Mouse (Mus musculus): ENCODE data around the gene Atg7. TPM values are rescaled to one million over a fixed set of nuclear protein-coding genes. Genes with fewer than 3 reads are reported as not detected.
A peak's percentile ranks its signal among the peaks of the same experiment; 100 is the strongest.

Atg7 gene
- polyA plus RNA-seq, 1 experiment from 2014 or later, result 17.2 TPM

DNA sequence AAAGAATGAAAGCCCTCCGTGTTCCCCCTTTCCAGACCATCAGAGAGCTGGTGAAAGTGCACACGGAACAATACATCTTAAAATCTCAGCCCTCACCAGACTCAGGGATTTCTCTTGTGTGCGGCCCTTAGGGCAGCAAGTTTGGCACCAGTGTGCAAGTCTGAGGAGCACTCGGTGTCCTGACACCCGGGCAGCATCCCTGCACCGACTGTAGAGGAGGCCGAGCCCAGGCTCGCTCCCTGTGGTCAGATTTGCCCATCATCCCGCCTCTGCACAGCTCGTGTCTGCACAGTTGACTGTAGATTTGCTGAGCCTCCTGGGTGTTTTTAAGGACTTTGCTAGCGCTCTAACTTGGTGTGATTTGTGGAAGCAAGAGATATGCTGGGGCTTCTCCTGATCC lies 94.3 kb downstream of the Atg7 start:
- no peak overlapping the region; the same call in 1 of the 2 replicates for H3K9ac ChIP-seq (ENCODE audit: low read depth, low read length)
- no peak overlapping the region for H3K4me2 ChIP-seq (ENCODE audit: low read length)
- H3K4me3 ChIP-seq (ENCODE audit: low read depth, low read length), result no peak overlapping the region
- no peaks in the 10 kb centered on the region for H3K27me3 ChIP-seq (ENCODE audit: control insufficient read depth, insufficient read depth, low read depth, low read length)
- 79% methylated on average over 11 of the region's 11 CpGs for WGBS
- no peaks in the 10 kb centered on the region for H3K36me3 ChIP-seq (ENCODE audit: control insufficient read depth, insufficient read depth, low read length)
- H3K27ac ChIP-seq (ENCODE audit: low read length), result no peak overlapping the region
- H3K9me3 ChIP-seq (replicated peaks; ENCODE audit: control insufficient read depth, low read length, poor library complexity, severe bottlenecking), result peaks cover 2% of the 10 kb centered on the region; the same call in 1 of the 2 replicates
- H3K4me1 ChIP-seq (ENCODE audit: control insufficient read depth, insufficient read depth, low read length), result peaks cover 11% of the 10 kb centered on the region
- no peak for ATAC-seq

DNA sequence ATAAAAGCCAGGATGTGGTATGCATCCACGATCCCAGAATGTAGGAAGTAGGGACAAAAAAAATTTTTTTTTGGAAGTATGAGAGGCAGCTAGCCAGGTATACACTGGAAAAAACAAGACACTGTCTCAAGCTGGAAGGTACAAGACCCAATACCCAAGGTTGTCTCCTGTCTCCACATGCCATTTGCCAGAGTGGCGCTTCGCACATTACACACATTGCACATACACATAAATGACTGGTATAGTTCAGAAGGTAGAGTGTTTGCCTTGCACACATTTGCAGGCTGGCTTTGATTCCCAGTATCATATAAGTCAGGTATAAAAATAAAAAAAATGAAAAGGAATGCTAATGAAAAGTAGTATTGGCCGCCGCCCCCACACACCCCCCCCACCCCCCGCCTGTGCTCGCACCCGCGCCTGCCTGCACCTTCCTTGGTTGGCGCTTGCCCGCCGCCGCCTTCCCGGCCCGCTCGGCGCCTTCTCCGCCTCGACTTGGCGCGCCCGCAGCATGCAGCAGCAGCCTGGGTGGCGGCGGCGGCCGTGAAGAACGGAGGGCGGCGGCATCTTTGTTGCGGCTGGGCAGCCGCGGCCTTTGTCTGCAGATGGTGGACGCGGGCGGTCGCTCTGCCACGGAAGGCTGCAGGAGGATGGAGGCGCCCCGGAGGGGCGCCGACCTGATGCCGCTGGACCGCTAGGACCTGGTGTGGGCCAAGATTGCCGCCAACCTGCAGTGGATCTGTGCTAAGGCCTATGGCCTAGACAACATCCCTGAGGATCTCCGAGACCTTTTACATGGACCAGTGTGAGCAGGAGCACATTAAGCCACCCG lies 95.2 kb downstream of the Atg7 start:
- Histone ChIP-seq H3K4me1 (ENCODE audit: control insufficient read depth, insufficient read depth, low read length) (peaks cover 11% of the 10 kb centered on the region), H3K4me2 (ENCODE audit: low read length) (peak overlapping the region; percentile 70), H3K9ac (ENCODE audit: low read depth, low read length) (peak overlapping the region; percentile 73), H3K27ac (ENCODE audit: low read length) (peak overlapping the region; percentile 31; the same call in 1 of the 2 replicates), H3K4me3 (ENCODE audit: low read depth, low read length) (peak overlapping the region; percentile 34), H3K36me3 (ENCODE audit: control insufficient read depth, insufficient read depth, low read length) (no peaks in the 10 kb centered on the region), H3K27me3 (ENCODE audit: control insufficient read depth, insufficient read depth, low read depth, low read length) (no peaks in the 10 kb centered on the region), H3K9me3 (replicated peaks; ENCODE audit: control insufficient read depth, low read length, poor library complexity, severe bottlenecking) (peaks cover 2% of the 10 kb centered on the region; the same call in 1 of the 2 replicates)
- 14% methylated on average over 37 of the region's 46 CpGs for WGBS
- ATAC-seq, result peak; percentile 79

DNA sequence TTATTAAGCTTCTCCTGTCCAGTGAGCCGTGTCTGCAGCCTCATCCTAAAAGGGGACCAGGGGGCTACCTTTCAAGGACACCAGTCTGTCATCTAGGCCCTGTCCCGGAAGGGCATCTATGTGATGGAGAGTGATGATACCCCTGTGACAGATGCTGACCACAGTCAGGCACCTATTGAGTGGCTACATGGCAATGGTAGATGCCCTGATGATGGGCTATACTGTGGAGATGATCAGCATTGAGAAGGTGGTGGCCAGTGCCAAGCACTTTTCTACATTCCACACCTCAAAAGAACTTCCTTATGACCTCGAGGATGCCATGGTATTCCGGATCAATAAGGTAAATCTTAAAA lies 95.8 kb downstream of the Atg7 start:
- no peak overlapping the region for H3K27ac ChIP-seq (ENCODE audit: low read length)
- H3K4me2 ChIP-seq (ENCODE audit: low read length), result peak overlapping the region; percentile 70
- no peaks in the 10 kb centered on the region for H3K36me3 ChIP-seq (ENCODE audit: control insufficient read depth, insufficient read depth, low read length)
- peaks cover 11% of the 10 kb centered on the region for H3K4me1 ChIP-seq (ENCODE audit: control insufficient read depth, insufficient read depth, low read length)
- peaks cover 2% of the 10 kb centered on the region; the same call in 1 of the 2 replicates for H3K9me3 ChIP-seq (replicated peaks; ENCODE audit: control insufficient read depth, low read length, poor library complexity, severe bottlenecking)
- peak; percentile 46 for ATAC-seq
- WGBS, result 80% methylated on average over 4 of the region's 4 CpGs
- H3K9ac ChIP-seq (ENCODE audit: low read depth, low read length), result peak overlapping the region; percentile 73; the same call in 1 of the 2 replicates
- no peaks in the 10 kb centered on the region for H3K27me3 ChIP-seq (ENCODE audit: control insufficient read depth, insufficient read depth, low read depth, low read length)
- H3K4me3 ChIP-seq (ENCODE audit: low read depth, low read length), result peak overlapping the region; percentile 34; the same call in 1 of the 2 replicates

DNA sequence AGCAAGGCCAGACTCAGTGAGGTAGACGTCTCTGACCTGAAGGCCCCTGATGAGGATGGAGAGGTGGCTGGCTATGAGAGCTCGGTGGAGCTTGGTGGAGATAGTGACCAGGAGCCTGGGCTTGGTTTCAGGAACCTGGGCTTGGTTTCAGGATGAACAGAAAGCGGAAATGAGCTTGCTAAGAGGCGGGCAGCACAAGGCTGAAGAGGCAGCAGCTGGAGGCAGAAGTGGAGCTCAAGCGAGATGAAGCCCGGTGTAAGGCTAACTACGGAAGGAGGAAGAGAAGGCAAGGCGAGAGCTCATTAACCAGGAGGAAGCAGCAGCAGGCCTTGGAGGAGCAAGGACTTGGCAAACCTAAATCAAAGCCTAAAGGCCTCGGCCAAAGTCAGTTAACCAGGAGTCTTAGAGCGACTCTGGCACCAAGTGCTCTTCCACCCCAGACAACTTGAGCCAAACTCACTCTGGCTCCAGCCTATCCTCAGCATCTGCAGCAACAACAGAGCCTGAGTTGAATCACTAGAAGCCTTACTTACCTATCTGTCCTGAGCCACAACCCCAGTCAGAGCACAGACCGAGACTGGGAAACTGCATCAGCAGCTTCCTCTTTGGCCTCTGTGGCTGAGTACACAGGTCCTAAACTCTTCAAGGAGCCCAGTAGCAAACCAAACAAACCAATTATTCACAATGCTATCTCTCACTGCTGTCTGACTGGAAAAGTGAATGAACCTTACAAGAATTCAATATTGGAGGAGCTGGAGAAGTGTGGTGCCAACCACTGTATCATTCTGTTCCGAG lies 99.5 kb downstream of the Atg7 start:
- H3K27me3 ChIP-seq (ENCODE audit: control insufficient read depth, insufficient read depth, low read depth, low read length), result no peaks in the 10 kb centered on the region
- peaks cover 2% of the 10 kb centered on the region; the same call in 1 of the 2 replicates for H3K9me3 ChIP-seq (replicated peaks; ENCODE audit: control insufficient read depth, low read length, poor library complexity, severe bottlenecking)
- no peak overlapping the region for H3K27ac ChIP-seq (ENCODE audit: low read length)
- no peak overlapping the region for H3K4me2 ChIP-seq (ENCODE audit: low read length)
- H3K4me1 ChIP-seq (ENCODE audit: control insufficient read depth, insufficient read depth, low read length), result peaks cover 11% of the 10 kb centered on the region
- H3K4me3 ChIP-seq (ENCODE audit: low read depth, low read length), result no peak overlapping the region
- 97% methylated on average over 12 of the region's 12 CpGs for WGBS
- no peaks in the 10 kb centered on the region for H3K36me3 ChIP-seq (ENCODE audit: control insufficient read depth, insufficient read depth, low read length)
- ATAC-seq, result no peak
- H3K9ac ChIP-seq (ENCODE audit: low read depth, low read length), result no peak overlapping the region

DNA sequence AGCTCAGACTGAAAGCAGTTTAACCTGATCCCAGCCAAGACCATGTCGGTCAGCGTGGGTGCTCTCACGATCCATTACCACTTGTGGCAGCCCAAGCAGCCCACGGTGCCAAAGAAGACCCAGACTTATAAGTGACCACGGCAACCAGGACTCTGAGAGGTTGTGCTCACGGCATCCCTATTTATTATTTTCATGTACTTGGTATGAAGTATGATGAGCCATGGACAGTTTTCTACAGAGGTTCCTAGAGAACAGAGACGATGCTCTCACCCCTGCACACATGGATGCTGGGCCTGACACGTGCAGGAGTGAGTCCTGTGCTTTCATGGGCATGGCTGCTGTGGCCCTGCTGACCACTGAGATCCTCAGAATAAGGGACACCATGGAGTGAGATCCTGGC lies 100.2 kb downstream of the Atg7 start:
- WGBS, result 91% methylated on average over 8 of the region's 8 CpGs
- Histone ChIP-seq H3K9me3 (replicated peaks; ENCODE audit: control insufficient read depth, low read length, poor library complexity, severe bottlenecking) (peaks cover 2% of the 10 kb centered on the region; the same call in 1 of the 2 replicates), H3K27ac (ENCODE audit: low read length) (no peak overlapping the region), H3K36me3 (ENCODE audit: control insufficient read depth, insufficient read depth, low read length) (no peaks in the 10 kb centered on the region), H3K27me3 (ENCODE audit: control insufficient read depth, insufficient read depth, low read depth, low read length) (no peaks in the 10 kb centered on the region), H3K4me3 (ENCODE audit: low read depth, low read length) (no peak overlapping the region), H3K9ac (ENCODE audit: low read depth, low read length) (no peak overlapping the region), H3K4me2 (ENCODE audit: low read length) (no peak overlapping the region), H3K4me1 (ENCODE audit: control insufficient read depth, insufficient read depth, low read length) (peaks cover 5% of the 10 kb centered on the region)
- ATAC-seq, result no peak

DNA sequence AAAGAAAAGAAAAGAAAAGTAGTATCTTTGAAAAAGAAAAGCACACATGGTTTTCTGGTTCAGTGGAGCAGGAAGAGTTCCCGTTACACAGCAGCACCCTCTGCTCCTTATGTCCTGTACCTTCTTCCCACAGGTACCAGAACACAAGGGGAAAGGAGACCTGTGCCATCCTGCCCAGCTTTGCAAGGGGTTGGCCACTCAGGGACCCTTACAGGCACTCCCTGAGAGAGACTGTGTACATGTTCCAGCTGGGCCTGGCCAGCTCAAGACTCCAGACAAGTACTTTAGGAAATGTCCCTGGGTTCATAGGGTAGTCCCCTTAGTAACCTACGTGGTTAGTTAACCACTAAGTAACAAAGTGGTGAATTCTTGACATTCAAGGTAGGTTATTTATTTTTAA lies 100.9 kb downstream of the Atg7 start:
- no peak overlapping the region for H3K27ac ChIP-seq (ENCODE audit: low read length)
- ATAC-seq, result no peak
- H3K27me3 ChIP-seq (ENCODE audit: control insufficient read depth, insufficient read depth, low read depth, low read length), result no peaks in the 10 kb centered on the region
- no peaks in the 10 kb centered on the region for H3K36me3 ChIP-seq (ENCODE audit: control insufficient read depth, insufficient read depth, low read length)
- no peaks in the 10 kb centered on the region for H3K4me1 ChIP-seq (ENCODE audit: control insufficient read depth, insufficient read depth, low read length)
- WGBS, result 78% methylated on average over 2 of the region's 2 CpGs
- no peak overlapping the region for H3K4me2 ChIP-seq (ENCODE audit: low read length)
- H3K9me3 ChIP-seq (replicated peaks; ENCODE audit: control insufficient read depth, low read length, poor library complexity, severe bottlenecking), result peaks cover 2% of the 10 kb centered on the region; the same call in 1 of the 2 replicates
- H3K9ac ChIP-seq (ENCODE audit: low read depth, low read length), result no peak overlapping the region
- no peak overlapping the region for H3K4me3 ChIP-seq (ENCODE audit: low read depth, low read length)

DNA sequence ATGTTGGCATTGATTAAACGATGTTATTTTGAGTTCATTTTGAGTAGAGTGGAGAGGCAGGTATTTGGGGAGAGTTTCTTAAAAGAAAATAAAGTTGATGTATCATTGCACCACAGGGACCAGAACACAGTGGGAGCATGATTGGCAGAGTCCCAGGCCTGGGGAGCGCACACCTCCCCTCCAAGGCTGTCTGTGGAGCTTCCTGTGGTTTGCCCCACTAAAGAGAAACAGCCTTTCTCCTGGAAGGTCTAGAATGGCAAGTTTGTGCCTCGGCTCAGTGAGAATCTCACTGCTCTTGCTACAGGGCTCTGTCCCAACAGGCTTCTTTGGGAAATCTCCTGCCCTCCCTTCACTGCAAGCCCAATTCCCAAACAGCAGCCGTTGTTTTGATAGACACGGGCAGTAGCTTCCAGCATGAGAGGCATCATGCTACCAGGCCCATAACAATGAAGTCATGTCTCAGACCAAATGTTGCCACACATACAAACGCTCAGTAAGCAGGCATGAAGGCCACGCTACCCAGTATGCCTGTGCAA lies 103.6 kb downstream of the Atg7 start:
- WGBS, result 87% methylated on average over 7 of the region's 7 CpGs
- no peak overlapping the region for H3K27ac ChIP-seq (ENCODE audit: low read length)
- H3K36me3 ChIP-seq (ENCODE audit: control insufficient read depth, insufficient read depth, low read length), result no peaks in the 10 kb centered on the region
- no peak overlapping the region for H3K4me3 ChIP-seq (ENCODE audit: low read depth, low read length)
- H3K9ac ChIP-seq (ENCODE audit: low read depth, low read length), result no peak overlapping the region
- H3K27me3 ChIP-seq (ENCODE audit: control insufficient read depth, insufficient read depth, low read depth, low read length), result no peaks in the 10 kb centered on the region
- no peaks in the 10 kb centered on the region for H3K4me1 ChIP-seq (ENCODE audit: control insufficient read depth, insufficient read depth, low read length)
- no peak for ATAC-seq
- no peak overlapping the region for H3K4me2 ChIP-seq (ENCODE audit: low read length)
- no peaks in the 10 kb centered on the region; the same call in 1 of the 2 replicates for H3K9me3 ChIP-seq (replicated peaks; ENCODE audit: control insufficient read depth, low read length, poor library complexity, severe bottlenecking)

DNA sequence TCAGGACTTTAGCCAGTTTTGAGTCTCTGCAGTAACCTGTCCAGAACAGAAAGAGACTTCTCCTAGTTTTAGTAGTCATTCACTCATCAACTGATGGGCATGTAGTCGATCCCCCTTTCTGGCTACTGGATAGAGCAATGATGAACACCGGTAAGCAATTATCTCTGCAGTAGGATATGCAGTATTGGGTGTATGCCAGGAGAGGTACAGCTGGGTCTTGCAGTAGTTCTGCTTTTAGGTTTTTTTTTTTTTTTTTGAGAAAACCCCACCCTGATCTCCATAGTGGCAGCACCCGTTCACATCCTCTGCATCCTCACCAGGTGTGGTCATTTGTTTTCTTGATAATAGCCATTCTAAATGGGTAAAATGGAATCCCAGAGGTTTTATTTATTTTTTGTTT lies 105.5 kb downstream of the Atg7 start:
- Histone ChIP-seq H3K4me3 (ENCODE audit: low read depth, low read length) (no peak overlapping the region), H3K27ac (ENCODE audit: low read length) (no peak overlapping the region), H3K9me3 (replicated peaks; ENCODE audit: control insufficient read depth, low read length, poor library complexity, severe bottlenecking) (no peaks in the 10 kb centered on the region), H3K36me3 (ENCODE audit: control insufficient read depth, insufficient read depth, low read length) (no peaks in the 10 kb centered on the region), H3K4me1 (ENCODE audit: control insufficient read depth, insufficient read depth, low read length) (no peaks in the 10 kb centered on the region), H3K4me2 (ENCODE audit: low read length) (no peak overlapping the region), H3K9ac (ENCODE audit: low read depth, low read length) (no peak overlapping the region), H3K27me3 (ENCODE audit: control insufficient read depth, insufficient read depth, low read depth, low read length) (no peaks in the 10 kb centered on the region)
- no peak for ATAC-seq
- 87% methylated on average over 3 of the region's 3 CpGs for WGBS

Data from midbrain, embryonic 16.5 days (tissue).